Mouse (Mus musculus) lung, postnatal 0 days (tissue): ENCODE measurements at regions not wholly inside any gene's neighbourhood (a gene's known extent, or its start where the extent isn't known, plus 50 kb on each side); places are given as distances from the start of the nearest gene placed in this dataset.

Experiments used
- ATAC-seq: fragments of 200-750 bp; cut with Nextera tagmentation; 2 replicates; pipeline ENCODE4 v1.8.0; 2017; ENCODE audit warnings: moderate library complexity
- DNase-seq: peaks from one replicate; pipeline ENCODE4 v3.0.0-alpha.2; 2016; ENCODE audit warnings: low spot score
- H3K27ac ChIP-seq: fragments of 300-500 bp; sonication (generic); 2 replicates; pipeline ENCODE4 v1.5.1; 2014; ENCODE audit warnings: antibody characterized with exemption, mild to moderate bottlenecking, low read length, mixed read lengths
- H3K27me3 ChIP-seq: fragments of 300-500 bp; sonication (generic); replicated peaks from 2 replicates; pipeline ENCODE4 v1.6.1; 2014; ENCODE audit warnings: low read length, mixed read lengths; ENCODE audit not compliant: insufficient read depth
- H3K36me3 ChIP-seq: fragments of 300-500 bp; sonication (generic); 2 replicates; pipeline ENCODE4 v1.6.1; 2014; ENCODE audit warnings: low read length, mixed read lengths; ENCODE audit not compliant: insufficient read depth
- H3K4me1 ChIP-seq: fragments of 300-500 bp; sonication (generic); 2 replicates; pipeline ENCODE4 v1.6.1; 2014; ENCODE audit warnings: antibody characterized with exemption, low read depth, low read length, mixed read lengths; ENCODE audit not compliant: insufficient read depth
- H3K4me2 ChIP-seq: fragments of 300-500 bp; sonication (generic); replicated peaks from 2 replicates; pipeline ENCODE4 v1.6.1; 2014; ENCODE audit warnings: low read depth, mild to moderate bottlenecking, low read length, moderate library complexity, mixed read lengths
- H3K4me3 ChIP-seq: fragments of 300-500 bp; sonication (generic); 2 replicates; pipeline ENCODE4 v1.5.1; 2014; ENCODE audit warnings: low read depth, low read length
- H3K9ac ChIP-seq: fragments of 300-500 bp; sonication (generic); replicated peaks from 2 replicates; pipeline ENCODE4 v1.6.1; 2014; ENCODE audit warnings: low read depth, mild to moderate bottlenecking
- H3K9me3 ChIP-seq: fragments of 300-500 bp; sonication (generic); 2 replicates; pipeline ENCODE4 v1.6.1; 2016; ENCODE audit warnings: low read length, mixed read lengths
- CTCF ChIP-seq: IDR thresholded peaks from 2 replicates; pipeline ENCODE4 v1.5.1; 2016; ENCODE audit warnings: antibody characterized with exemption, mild to moderate bottlenecking
- EP300 ChIP-seq: IDR thresholded peaks from 2 replicates; pipeline ENCODE4 v1.6.1; 2016; ENCODE audit warnings: antibody characterized with exemption, mild to moderate bottlenecking, control low read depth
- WGBS: fragments of 180-500 bp; shearing (Covaris S2); extraction: QIAGEN DNeasy Blood & Tissue Kit; methylation state at CpG from one replicate; pipeline ENCODE4 v1.1.7; 2014; 5-methylcytosine and 5-hydroxymethylcytosine counted together

- Histone ChIP-seq H3K36me3 (no peaks in the 10 kb centered on the region), H3K27ac (no peak overlapping the region), H3K9me3 (no peaks in the 10 kb centered on the region), H3K4me2 (no peak overlapping the region), H3K27me3 (0 out of 2 replicates have a peak, but pooled peaks cover 3% of the 10 kb centered on the region), H3K9ac (no peak overlapping the region), H3K4me1 (no peaks in the 10 kb centered on the region), H3K4me3 (no peak overlapping the region)
- DNase-seq (no peak), ATAC-seq (no peak)
- no peak for TF ChIP-seq CTCF
- no peak for TF ChIP-seq EP300
- WGBS: 91% methylated on average over 4 of the region's 4 CpGs
These were observed 108.0 kb upstream of the Sdk2 start for GRCm38 (mm10) chr11:114174871-114175270.

- Histone ChIP-seq H3K36me3 (no peaks in the 10 kb centered on the region), H3K4me2 (no peak overlapping the region), H3K4me1 (no peaks in the 10 kb centered on the region), H3K27ac (no peak overlapping the region), H3K4me3 (no peak overlapping the region), H3K27me3 (no peaks in the 10 kb centered on the region; the same call in 1 of the 2 replicates), H3K9me3 (no peaks in the 10 kb centered on the region), H3K9ac (no peak overlapping the region)
- TF ChIP-seq EP300: no peak
- TF ChIP-seq CTCF: peak; percentile 27
- DNase-seq: peak; percentile 42
- peak; percentile 56 for ATAC-seq
- 44% methylated on average over 13 of the region's 13 CpGs for WGBS
These were observed 101.4 kb upstream of the Sdk2 start for GRCm38 (mm10) chr11:114168231-114168661.

- Histone ChIP-seq H3K4me3 (no peak overlapping the region), H3K27ac (no peak overlapping the region), H3K36me3 (no peaks in the 10 kb centered on the region), H3K27me3 (no peaks in the 10 kb centered on the region; the same call in 1 of the 2 replicates), H3K9me3 (no peaks in the 10 kb centered on the region), H3K4me1 (no peaks in the 10 kb centered on the region), H3K4me2 (no peak overlapping the region), H3K9ac (no peak overlapping the region)
- TF ChIP-seq EP300: no peak
- no peak for TF ChIP-seq CTCF
- peak; percentile 7 for DNase-seq
- ATAC-seq: no peak
- 14% methylated on average over 23 of the region's 23 CpGs for WGBS
These were observed 99.0 kb upstream of the Sdk2 start for GRCm38 (mm10) chr11:114165656-114166362.

- Histone ChIP-seq H3K4me1 (no peaks in the 10 kb centered on the region), H3K36me3 (no peaks in the 10 kb centered on the region), H3K27ac (no peak overlapping the region), H3K9ac (no peak overlapping the region), H3K4me3 (no peak overlapping the region), H3K4me2 (no peak overlapping the region), H3K9me3 (no peaks in the 10 kb centered on the region), H3K27me3 (no peaks in the 10 kb centered on the region)
- ATAC-seq (no peak), DNase-seq (peak; percentile 26)
- TF ChIP-seq CTCF: no peak
- no peak for TF ChIP-seq EP300
- WGBS: 62% methylated on average over 15 of the region's 15 CpGs
These were observed 85.9 kb upstream of the Sdk2 start for GRCm38 (mm10) chr11:114152716-114153115.

GRCm38 (mm10) chr11:114146334-114146733 is 79.5 kb upstream of the Sdk2 start:
- Histone ChIP-seq H3K27me3 (no peaks in the 10 kb centered on the region), H3K27ac (no peak overlapping the region), H3K9ac (no peak overlapping the region), H3K4me2 (no peak overlapping the region), H3K4me1 (no peaks in the 10 kb centered on the region), H3K4me3 (no peak overlapping the region), H3K9me3 (no peaks in the 10 kb centered on the region), H3K36me3 (no peaks in the 10 kb centered on the region)
- 44% methylated on average over 5 of the region's 5 CpGs for WGBS
- DNase-seq (no peak), ATAC-seq (no peak)
- TF ChIP-seq EP300 (no peak), CTCF (no peak)

GRCm38 (mm10) chr11:114129270-114129669 is 62.4 kb upstream of the Sdk2 start:
- no peak for DNase-seq
- no peaks in the 10 kb centered on the region for H3K4me1 ChIP-seq
- no peak overlapping the region for H3K4me2 ChIP-seq
- H3K36me3 ChIP-seq: no peaks in the 10 kb centered on the region
- WGBS: 65% methylated on average over 8 of the region's 8 CpGs
- no peaks in the 10 kb centered on the region for H3K27me3 ChIP-seq
- H3K4me3 ChIP-seq: no peak overlapping the region
- no peak for ATAC-seq
- no peak overlapping the region for H3K27ac ChIP-seq
- H3K9me3 ChIP-seq: no peaks in the 10 kb centered on the region
- H3K9ac ChIP-seq: no peak overlapping the region
- no peak for TF ChIP-seq CTCF
- no peak for TF ChIP-seq EP300

- ATAC-seq (no peak), DNase-seq (no peak)
- H3K36me3 ChIP-seq: no peaks in the 10 kb centered on the region
- H3K4me1 ChIP-seq: no peaks in the 10 kb centered on the region
- no peaks in the 10 kb centered on the region for H3K9me3 ChIP-seq
- TF ChIP-seq CTCF: no peak
- no peak for TF ChIP-seq EP300
- WGBS: 68% methylated on average over 8 of the region's 8 CpGs
- H3K27ac ChIP-seq: no peak overlapping the region
- H3K9ac ChIP-seq: no peak overlapping the region
- H3K4me3 ChIP-seq: no peak overlapping the region
- H3K27me3 ChIP-seq: no peaks in the 10 kb centered on the region
- no peak overlapping the region for H3K4me2 ChIP-seq
These were observed 62.0 kb upstream of the Sdk2 start for GRCm38 (mm10) chr11:114128841-114129240.
